In genomic region chr10:91719561-91720371, GRCm38 (mm10) we compare ENCODE assay signal across 11 mouse cellular contexts.
DNase-seq lines count a peak whose midpoint lies in the region; ATAC-seq and TF ChIP-seq lines count a peak whose summit lies in the region.
"Had no signal": no experiment of that assay in that cellular context is flagged by ENCODE, and none has a peak within 500 bp of the region (broad histone marks: within the 10 kb centered on the region; RNA-seq: fewer than 3 reads in every experiment).

No protein-coding gene starts in this region.

- WGBS in forebrain, embryonic 13.5 days = 49% methylated on average over 9 of the region's 9 CpGs
- WGBS in forebrain, embryonic 12.5 days = 74% methylated on average over 9 of the region's 9 CpGs
- 42% methylated on average over 9 of the region's 9 CpGs for WGBS in hindbrain, postnatal 0 days
- 62% methylated on average over 9 of the region's 9 CpGs for WGBS in limb, embryonic 15.5 days

- H3K27ac ChIP-seq in forebrain, embryonic 13.5 days = peak overlapping the region; percentile 31; the same call in 1 of the 2 replicates
- no peak overlapping the region for H3K27ac ChIP-seq in forebrain, embryonic 12.5 days
- peak overlapping the region; percentile 62 for H3K27ac ChIP-seq in hindbrain, postnatal 0 days
- peak overlapping the region; percentile 38 for H3K27ac ChIP-seq in limb, embryonic 15.5 days
- H3K27ac ChIP-seq: heart, embryonic 13.5 days; limb, embryonic 12.5 days; stomach, embryonic 15.5 days had no signal

- no peaks in the 10 kb centered on the region for H3K9me3 ChIP-seq in forebrain, embryonic 13.5 days (replicated peaks)
- no peaks in the 10 kb centered on the region for H3K9me3 ChIP-seq in forebrain, embryonic 12.5 days
- no peaks in the 10 kb centered on the region for H3K9me3 ChIP-seq in hindbrain, postnatal 0 days (ENCODE audit: low read length)
- H3K9me3 ChIP-seq in limb, embryonic 15.5 days = no peaks in the 10 kb centered on the region
- H3K9me3 ChIP-seq: heart, embryonic 13.5 days; limb, embryonic 12.5 days; stomach, embryonic 15.5 days had no signal

- peaks cover 16% of the 10 kb centered on the region for H3K4me1 ChIP-seq in forebrain, embryonic 13.5 days
- H3K4me1 ChIP-seq in forebrain, embryonic 12.5 days = peaks cover 5% of the 10 kb centered on the region; the same call in 1 of the 2 replicates
- H3K4me1 ChIP-seq in hindbrain, postnatal 0 days (ENCODE audit: insufficient read depth, low read length) = peaks cover 4% of the 10 kb centered on the region; the same call in 1 of the 2 replicates
- H3K4me1 ChIP-seq in limb, embryonic 15.5 days = 0 out of 2 replicates have a peak, but pooled peaks cover 3% of the 10 kb centered on the region
- H3K4me1 ChIP-seq: limb, embryonic 12.5 days; stomach, embryonic 15.5 days had no signal

- no peak overlapping the region for H3K4me2 ChIP-seq in forebrain, embryonic 13.5 days
- H3K4me2 ChIP-seq in forebrain, embryonic 12.5 days = no peak overlapping the region
- H3K4me2 ChIP-seq in hindbrain, postnatal 0 days (ENCODE audit: low read depth, low read length) = no peak overlapping the region
- no peak overlapping the region for H3K4me2 ChIP-seq in limb, embryonic 15.5 days
- H3K4me2 ChIP-seq: heart, embryonic 13.5 days; limb, embryonic 12.5 days; stomach, embryonic 15.5 days had no signal

- TF ChIP-seq CTCF in hindbrain, postnatal 0 days (IDR thresholded peaks at IDR 0.05; ENCODE audit: low read depth) = no peak

- DNase-seq in cerebellum, adult 8-10 months = peak; percentile 62
- DNase-seq in hindbrain, postnatal 0 days (ENCODE audit: low spot score) = peak; percentile 95
- DNase-seq in lung, adult 18-20 months = no peak
- DNase-seq in ovary, postnatal 14 days (ENCODE audit: low spot score) = no peak
- DNase-seq in gastrocnemius, adult 8-10 months (ENCODE audit: low spot score in 2 of 2) = no peak

- no peak overlapping the region for H3K4me3 ChIP-seq in forebrain, embryonic 13.5 days
- H3K4me3 ChIP-seq in forebrain, embryonic 12.5 days (replicated peaks) = no peak overlapping the region
- H3K4me3 ChIP-seq in hindbrain, postnatal 0 days (ENCODE audit: low read length) = no peak overlapping the region
- no peak overlapping the region for H3K4me3 ChIP-seq in limb, embryonic 15.5 days
- H3K4me3 ChIP-seq: heart, embryonic 13.5 days; limb, embryonic 12.5 days; stomach, embryonic 15.5 days had no signal

- no peaks in the 10 kb centered on the region for H3K36me3 ChIP-seq in forebrain, embryonic 13.5 days (ENCODE audit: poor library complexity, severe bottlenecking)
- no peaks in the 10 kb centered on the region for H3K36me3 ChIP-seq in forebrain, embryonic 12.5 days (replicated peaks)
- H3K36me3 ChIP-seq in hindbrain, postnatal 0 days (ENCODE audit: insufficient read depth, low read length) = no peaks in the 10 kb centered on the region
- no peaks in the 10 kb centered on the region for H3K36me3 ChIP-seq in limb, embryonic 15.5 days
- H3K36me3 ChIP-seq: heart, embryonic 13.5 days; limb, embryonic 12.5 days; stomach, embryonic 15.5 days had no signal

- H3K27me3 ChIP-seq in forebrain, embryonic 13.5 days = no peaks in the 10 kb centered on the region
- H3K27me3 ChIP-seq in forebrain, embryonic 12.5 days = no peaks in the 10 kb centered on the region
- no peaks in the 10 kb centered on the region for H3K27me3 ChIP-seq in hindbrain, postnatal 0 days (ENCODE audit: insufficient read depth, low read length)
- H3K27me3 ChIP-seq in limb, embryonic 15.5 days = no peaks in the 10 kb centered on the region
- H3K27me3 ChIP-seq: heart, embryonic 13.5 days; limb, embryonic 12.5 days; stomach, embryonic 15.5 days had no signal

- no peak overlapping the region for H3K9ac ChIP-seq in forebrain, embryonic 13.5 days
- H3K9ac ChIP-seq in forebrain, embryonic 12.5 days = no peak overlapping the region
- no peak overlapping the region for H3K9ac ChIP-seq in hindbrain, postnatal 0 days (replicated peaks; ENCODE audit: low read length)
- no peak overlapping the region for H3K9ac ChIP-seq in limb, embryonic 15.5 days
- H3K9ac ChIP-seq: heart, embryonic 13.5 days; limb, embryonic 12.5 days; stomach, embryonic 15.5 days had no signal

- ATAC-seq in forebrain, embryonic 13.5 days = peak; percentile 96
- no peak for ATAC-seq in forebrain, embryonic 12.5 days (ENCODE audit: low FRiP score)
- ATAC-seq in hindbrain, postnatal 0 days = peak; percentile 98
- ATAC-seq in limb, embryonic 15.5 days (ENCODE audit: insufficient number of reproducible peaks, low FRiP score, low TSS enrichment, low read depth) = peak; percentile 48; the same call in 1 of the 2 replicates

Comparison
In these comparisons a context has a peak if more than half of its experiments do, and no peak if none do; other contexts are left out.
1. DNase-seq: peak in cerebellum, adult 8-10 months (single experiment) and hindbrain, postnatal 0 days (single experiment); none in lung, adult 18-20 months (0 of 2), ovary, postnatal 14 days (single experiment) and gastrocnemius, adult 8-10 months (0 of 2).